Mouse (Mus musculus) forebrain, embryonic 11.5 days (tissue): ENCODE data around the gene Hoxd8. TPM values are rescaled to one million over a fixed set of nuclear protein-coding genes. Genes with fewer than 3 reads are reported as not detected.

Experiments
- ATAC-seq: fragments of 200-750 bp; cut with Nextera tagmentation; replicated peaks from 2 replicates; pipeline ENCODE4 v1.8.0; 2017; ENCODE audit warnings: moderate TSS enrichment; ENCODE audit not compliant: low FRiP score
- DNase-seq: peaks from one replicate; pipeline ENCODE4 v3.0.0-alpha.2; 2017; ENCODE audit warnings: low spot score
- H3K27ac ChIP-seq: fragments of 300-500 bp; sonication (generic); 2 replicates; pipeline ENCODE4 v1.5.1; 2014; ENCODE audit warnings: low read depth, low read length
- H3K27me3 ChIP-seq: fragments of 300-500 bp; sonication (generic); 2 replicates; pipeline ENCODE4 v1.6.1; 2014; ENCODE audit warnings: mild to moderate bottlenecking, low read length, mixed read lengths; ENCODE audit not compliant: control insufficient read depth, insufficient read depth
- H3K36me3 ChIP-seq: fragments of 300-500 bp; sonication (generic); 2 replicates; pipeline ENCODE4 v1.6.1; 2014; ENCODE audit warnings: mild to moderate bottlenecking, low read length, moderate library complexity, mixed read lengths; ENCODE audit not compliant: control insufficient read depth, insufficient read depth
- H3K4me1 ChIP-seq: fragments of 300-500 bp; sonication (generic); replicated peaks from 2 replicates; pipeline ENCODE4 v1.6.1; 2014; ENCODE audit warnings: low read length, mixed read lengths; ENCODE audit not compliant: control insufficient read depth, insufficient read depth
- H3K4me2 ChIP-seq: fragments of 300-500 bp; sonication (generic); 2 replicates; pipeline ENCODE4 v1.6.1; 2014; ENCODE audit warnings: low read depth, mild to moderate bottlenecking, low read length, moderate library complexity, mixed read lengths; ENCODE audit not compliant: severe bottlenecking
- H3K4me3 ChIP-seq: fragments of 300-500 bp; sonication (generic); 2 replicates; pipeline ENCODE4 v1.5.1; 2014; ENCODE audit warnings: low read depth, low read length
- H3K9ac ChIP-seq: fragments of 300-500 bp; sonication (generic); 2 replicates; pipeline ENCODE4 v1.6.1; 2014; ENCODE audit warnings: low read length
- H3K9me3 ChIP-seq: fragments of 300-500 bp; sonication (generic); 2 replicates; pipeline ENCODE4 v1.6.1; 2016; ENCODE audit warnings: low read length, mixed read lengths; ENCODE audit not compliant: control insufficient read depth
- WGBS: fragments of 180-500 bp; shearing (Covaris S2); extraction: QIAGEN DNeasy Blood & Tissue Kit; methylation state at CpG from one replicate; pipeline ENCODE4 v1.1.7; 2014; 5-methylcytosine and 5-hydroxymethylcytosine counted together
- polyA plus RNA-seq: library from polyadenylated mRNA; unstranded; fragments of >200 nt; fragmentation: Nextera tagmentation; extraction: Ambion mirVana; gene quantifications from 2 replicates; pipeline ENCODE4 v1.2.1, GENCODE M21; 2014

Hoxd8 gene
- polyA plus RNA-seq, 1 experiment from 2014 or later, result not detected

DNA sequence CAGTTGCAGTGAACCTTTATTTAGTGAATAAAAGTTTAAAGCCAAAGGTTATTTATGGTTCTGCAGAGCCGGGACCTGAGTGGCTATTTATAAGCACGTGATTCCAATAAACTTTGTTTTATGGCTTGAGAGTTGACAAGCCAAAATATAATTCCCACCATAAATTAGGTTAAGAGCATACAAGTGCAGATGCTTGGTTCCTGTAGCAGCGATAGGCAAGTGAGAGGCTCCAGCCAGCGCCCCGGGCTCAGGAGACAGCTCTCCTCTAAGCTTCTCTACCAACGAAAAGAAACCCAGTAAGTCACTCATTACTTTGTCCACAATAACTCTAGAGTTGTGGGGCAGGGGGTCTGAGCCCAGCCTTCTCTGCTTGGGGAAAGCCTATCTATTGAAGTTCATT lies 17.5 kb downstream of the Hoxd8 start:
- no peak for DNase-seq
- WGBS, result 5% methylated on average over 6 of the region's 6 CpGs
- H3K9ac ChIP-seq, result no peak overlapping the region

GRCm38 (mm10) chr2:74722949-74723348 lies 18.5 kb downstream of the Hoxd8 start:
- Histone ChIP-seq H3K4me1 (peaks cover 4% of the 10 kb centered on the region; the same call in 1 of the 2 replicates), H3K36me3 (no peaks in the 10 kb centered on the region), H3K9me3 (no peaks in the 10 kb centered on the region), H3K4me3 (no peak overlapping the region), H3K4me2 (no peak overlapping the region), H3K9ac (no peak overlapping the region), H3K27me3 (peaks cover 99% of the 10 kb centered on the region), H3K27ac (no peak overlapping the region)
- under 1% methylated on average over 8 of the region's 8 CpGs for WGBS
- ATAC-seq, result no peak
- no peak for DNase-seq

More for the DNA sequence above, 17.5 kb downstream of the Hoxd8 start:
- Histone ChIP-seq H3K27ac (no peak overlapping the region), H3K4me1 (no peaks in the 10 kb centered on the region; the same call in 1 of the 2 replicates), H3K9me3 (no peaks in the 10 kb centered on the region), H3K4me3 (no peak overlapping the region), H3K4me2 (no peak overlapping the region), H3K27me3 (peaks cover 99% of the 10 kb centered on the region), H3K36me3 (no peaks in the 10 kb centered on the region)
- ATAC-seq, result no peak

- Histone ChIP-seq H3K36me3 (no peaks in the 10 kb centered on the region), H3K4me1 (peaks cover 4% of the 10 kb centered on the region; the same call in 1 of the 2 replicates), H3K27ac (no peak overlapping the region), H3K4me3 (no peak overlapping the region), H3K9ac (no peak overlapping the region), H3K27me3 (peaks cover 100% of the 10 kb centered on the region), H3K4me2 (no peak overlapping the region), H3K9me3 (no peaks in the 10 kb centered on the region)
- 4% methylated on average over 7 of the region's 7 CpGs for WGBS
- DNase-seq (no peak), ATAC-seq (no peak)
These were observed 20.0 kb downstream of the Hoxd8 start for GRCm38 (mm10) chr2:74724244-74725015.

DNA sequence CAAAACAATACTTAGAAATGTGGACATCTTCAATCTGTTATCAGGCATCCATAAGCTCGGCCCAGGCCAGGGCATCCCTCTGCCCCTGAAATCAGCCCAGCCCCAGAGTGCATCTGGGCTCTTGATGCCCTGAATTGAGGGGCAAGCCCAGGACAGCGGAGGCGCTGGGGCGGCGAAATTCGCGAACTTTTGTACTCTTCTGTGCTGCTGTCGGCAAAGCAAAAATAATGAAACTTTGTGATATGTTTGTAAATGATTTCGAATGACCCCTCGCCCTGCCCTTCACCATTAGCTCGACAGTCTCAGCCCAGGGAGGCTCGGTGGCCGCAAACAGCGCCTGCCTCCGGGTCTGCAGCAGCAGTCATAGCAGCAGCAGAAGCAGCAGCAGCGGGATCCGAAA lies 20.8 kb downstream of the Hoxd8 start:
- Histone ChIP-seq H3K27ac (no peak overlapping the region), H3K36me3 (no peaks in the 10 kb centered on the region), H3K9ac (no peak overlapping the region), H3K27me3 (peaks cover 98% of the 10 kb centered on the region), H3K9me3 (no peaks in the 10 kb centered on the region), H3K4me2 (no peak overlapping the region), H3K4me3 (no peak overlapping the region), H3K4me1 (peaks cover 4% of the 10 kb centered on the region; the same call in 1 of the 2 replicates)
- WGBS, result under 1% methylated on average over 17 of the region's 17 CpGs
- ATAC-seq (no peak), DNase-seq (peak; percentile 56)

DNA sequence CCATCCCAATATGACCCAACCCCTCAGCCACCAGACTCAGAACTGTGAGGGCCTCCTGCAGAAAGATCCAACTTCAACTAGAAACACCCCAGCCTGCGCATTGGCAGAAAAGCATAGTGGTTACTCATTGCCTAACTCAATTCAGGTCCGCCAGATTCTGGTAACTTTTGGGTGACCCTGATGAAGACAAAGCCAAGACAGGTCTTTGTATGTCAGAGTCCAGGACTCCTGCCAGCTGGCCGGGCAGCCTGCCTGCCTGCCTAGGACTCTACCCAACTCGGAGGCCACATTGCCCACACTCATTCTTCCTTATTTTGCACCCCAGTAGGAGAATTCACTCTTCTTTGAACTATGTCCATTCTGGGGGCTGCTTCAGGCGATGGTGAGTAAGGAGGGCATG lies 22.1 kb downstream of the Hoxd8 start, which contains the start of gene Gm28230:
Gene Gm28230 (plus strand): TSS at position 178 of the 400 bp plus-strand sequence.
- Histone ChIP-seq H3K27me3 (peaks cover 98% of the 10 kb centered on the region), H3K9me3 (no peaks in the 10 kb centered on the region), H3K4me3 (no peak within 1 kb of the TSS; the same call in 1 of the 2 replicates), H3K4me1 (peaks cover 4% of the 10 kb centered on the region; the same call in 1 of the 2 replicates), H3K4me2 (peak within 1 kb of the TSS; percentile 21; the same call in 1 of the 2 replicates), H3K9ac (no peak within 1 kb of the TSS), H3K36me3 (no peaks in the 10 kb centered on the region), H3K27ac (no peak within 1 kb of the TSS)
- ATAC-seq, result no peak
- DNase-seq, result no peak
- 2% methylated on average over 5 of the region's 5 CpGs for WGBS

- Histone ChIP-seq H3K4me2 (peak overlapping the region; percentile 21; the same call in 1 of the 2 replicates), H3K4me3 (no peak overlapping the region; the same call in 1 of the 2 replicates), H3K36me3 (no peaks in the 10 kb centered on the region), H3K9ac (no peak overlapping the region), H3K9me3 (no peaks in the 10 kb centered on the region), H3K27ac (no peak overlapping the region), H3K4me1 (peaks cover 4% of the 10 kb centered on the region; the same call in 1 of the 2 replicates), H3K27me3 (peaks cover 98% of the 10 kb centered on the region)
- WGBS, result under 1% methylated on average over 43 of the region's 43 CpGs
- peak; percentile 64 for DNase-seq
- no peak for ATAC-seq
These were observed 22.7 kb downstream of the Hoxd8 start for GRCm38 (mm10) chr2:74726973-74727639.

GRCm38 (mm10) chr2:74727640-74728302 lies 23.4 kb downstream of the Hoxd8 start:
- H3K4me1 ChIP-seq, result peaks cover 4% of the 10 kb centered on the region; the same call in 1 of the 2 replicates
- H3K27me3 ChIP-seq, result peaks cover 98% of the 10 kb centered on the region
- ATAC-seq (no peak), DNase-seq (no peak)
- no peaks in the 10 kb centered on the region for H3K36me3 ChIP-seq
- no peaks in the 10 kb centered on the region for H3K9me3 ChIP-seq
- H3K4me3 ChIP-seq, result no peak overlapping the region; the same call in 1 of the 2 replicates
- H3K27ac ChIP-seq, result no peak overlapping the region
- no peak overlapping the region for H3K4me2 ChIP-seq
- WGBS, result 1% methylated on average over 25 of the region's 25 CpGs
- H3K9ac ChIP-seq, result no peak overlapping the region

GRCm38 (mm10) chr2:74728303-74728680 lies 23.9 kb downstream of the Hoxd8 start:
- Histone ChIP-seq H3K9me3 (no peaks in the 10 kb centered on the region), H3K36me3 (no peaks in the 10 kb centered on the region), H3K27me3 (peaks cover 97% of the 10 kb centered on the region), H3K4me3 (no peak overlapping the region), H3K27ac (no peak overlapping the region), H3K4me1 (peaks cover 4% of the 10 kb centered on the region; the same call in 1 of the 2 replicates), H3K4me2 (no peak overlapping the region), H3K9ac (no peak overlapping the region)
- WGBS, result under 1% methylated on average over 13 of the region's 13 CpGs
- ATAC-seq (no peak), DNase-seq (no peak)
